Mouse (Mus musculus) olfactory bulb, adult 2 months (tissue): ENCODE measurements around the gene Fbxo42. TPM values are rescaled to one million over a fixed set of nuclear protein-coding genes. Genes with fewer than 3 reads are reported as not detected.

ENCODE experiments used
- H3K27ac ChIP-seq: fragments of 200-500 bp; 2 replicates; pipeline ENCODE4 v1.5.1; 2012; ENCODE audit warnings: low read depth, low read length; ENCODE audit not compliant: insufficient read depth
- H3K4me1 ChIP-seq: fragments of 200-500 bp; 2 replicates; pipeline ENCODE4 v1.6.1; 2012; ENCODE audit warnings: low read length; ENCODE audit not compliant: control insufficient read depth, insufficient read depth
- H3K4me3 ChIP-seq: fragments of 200-500 bp; 2 replicates; pipeline ENCODE4 v1.5.1; 2012; ENCODE audit warnings: mild to moderate bottlenecking, low read depth, low read length, moderate library complexity; ENCODE audit not compliant: insufficient read depth
- CTCF ChIP-seq: fragments of 200-500 bp; IDR thresholded peaks from 2 replicates; pipeline ENCODE4 v1.5.1; 2012; ENCODE audit warnings: low read depth, mild to moderate bottlenecking, low read length, moderate library complexity; ENCODE audit not compliant: insufficient read depth
- POLR2A ChIP-seq: fragments of 200-500 bp; IDR thresholded peaks from 2 replicates; pipeline ENCODE4 v1.6.1; 2012; ENCODE audit warnings: mild to moderate bottlenecking, low read depth, low read length, moderate library complexity; ENCODE audit not compliant: insufficient read depth
- WGBS: fragments of 180-500 bp; shearing (Covaris S2); methylation state at CpG from one replicate; pipeline ENCODE4 v1.1.7; 2018; 5-methylcytosine and 5-hydroxymethylcytosine counted together
- polyA plus RNA-seq: library from polyadenylated mRNA; stranded (reverse); fragments of >200 nt; gene quantifications from 2 replicates; pipeline ENCODE4 v1.2.4, GENCODE M21; 2012; ENCODE audit warnings: low replicate concordance; ENCODE audit not compliant: missing spikeins, insufficient read depth, insufficient read length

Gene Fbxo42
- polyA plus RNA-seq, 1 experiment = 51.1 TPM

DNA sequence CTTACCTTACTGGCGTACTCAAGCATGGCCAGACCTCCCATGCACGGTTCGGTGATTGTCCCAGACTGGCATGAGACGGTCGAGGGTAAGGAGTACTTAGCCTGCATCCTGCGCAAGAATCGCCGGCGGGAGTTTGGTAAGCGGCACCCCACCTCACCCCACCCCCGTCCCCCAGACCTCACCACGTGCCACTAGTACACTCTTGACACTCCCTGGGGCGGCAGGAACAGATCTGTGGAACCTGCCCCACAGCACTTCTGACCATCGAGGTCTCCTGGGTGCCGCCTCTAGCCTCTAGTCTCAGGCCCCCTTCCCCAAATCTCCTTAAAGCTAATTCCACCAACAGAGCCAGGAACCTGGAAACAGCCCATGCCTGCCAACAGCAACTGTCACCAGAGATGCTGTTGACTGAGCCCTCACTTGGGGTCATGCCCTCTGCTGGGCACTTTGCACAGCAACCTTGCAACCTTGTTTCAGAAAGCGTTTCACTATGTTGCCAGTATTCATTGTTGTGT, 66.7 kb downstream of the Fbxo42 start:
- Histone ChIP-seq H3K4me1 (peaks cover 11% of the 10 kb centered on the region; the same call in 1 of the 2 replicates), H3K27ac (no peak overlapping the region), H3K4me3 (peak overlapping the region; percentile 69)
- 2% methylated on average over 16 of the region's 16 CpGs for WGBS
- TF ChIP-seq CTCF (no peak), POLR2A (no peak)

GRCm38 (mm10) chr4:141219583-141220213, 72.0 kb downstream of the Fbxo42 start:
- Histone ChIP-seq H3K27ac (no peak overlapping the region), H3K4me1 (no peaks in the 10 kb centered on the region), H3K4me3 (no peak overlapping the region)
- 91% methylated on average over 20 of the region's 20 CpGs for WGBS
- TF ChIP-seq CTCF (no peak), POLR2A (no peak)

DNA sequence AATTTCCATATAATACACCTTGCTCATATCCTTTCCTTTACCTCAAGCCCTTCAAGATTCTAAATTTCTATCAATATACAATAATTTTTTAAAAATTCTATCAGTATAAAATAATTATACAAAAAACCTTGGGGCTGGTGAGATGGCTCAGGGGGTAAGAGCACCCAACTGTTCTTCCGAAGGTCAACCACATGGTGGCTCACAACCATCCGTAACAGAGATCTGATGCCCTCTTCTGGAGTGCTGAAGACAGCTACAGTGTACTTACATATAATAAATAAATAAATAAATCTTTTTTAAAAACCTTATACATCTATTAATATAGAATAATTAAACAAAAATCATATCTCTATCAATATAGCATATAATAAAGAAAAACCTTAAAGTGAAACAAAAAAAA, 74.1 kb downstream of the Fbxo42 start:
- Histone ChIP-seq H3K4me1 (no peaks in the 10 kb centered on the region), H3K27ac (no peak overlapping the region), H3K4me3 (no peak overlapping the region)
- WGBS = 84% methylated on average over 2 of the region's 2 CpGs
- no peak for TF ChIP-seq POLR2A
- TF ChIP-seq CTCF = no peak

DNA sequence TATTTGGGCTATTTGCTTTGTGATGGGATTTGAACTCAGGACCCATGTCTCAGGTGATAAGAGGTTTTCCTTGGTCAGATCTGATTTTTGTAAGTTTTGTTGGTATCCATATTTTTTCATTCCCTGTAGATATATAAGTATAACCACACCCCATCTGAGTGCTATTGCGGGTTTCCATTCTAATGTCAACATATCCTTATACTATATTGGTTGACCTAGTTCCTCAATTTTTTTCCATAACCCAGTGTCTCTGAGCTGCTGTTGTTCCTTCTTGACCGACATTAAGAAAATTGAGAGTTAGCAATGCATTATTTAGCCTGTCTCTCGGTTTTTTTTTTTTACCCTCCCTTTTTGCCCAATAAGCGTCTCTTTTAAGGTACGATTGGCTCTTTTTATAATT, 75.0 kb downstream of the Fbxo42 start:
- WGBS = 93% methylated on average over 5 of the region's 5 CpGs
- TF ChIP-seq CTCF (no peak), POLR2A (no peak)
- H3K4me3 ChIP-seq = no peak overlapping the region
- no peak overlapping the region for H3K27ac ChIP-seq
- H3K4me1 ChIP-seq = no peaks in the 10 kb centered on the region

- TF ChIP-seq POLR2A (no peak), CTCF (no peak)
- H3K4me1 ChIP-seq = no peaks in the 10 kb centered on the region
- WGBS = 93% methylated on average over 7 of the region's 7 CpGs
- H3K27ac ChIP-seq = no peak overlapping the region
- no peak overlapping the region for H3K4me3 ChIP-seq
These were observed 81.0 kb downstream of the Fbxo42 start for GRCm38 (mm10) chr4:141228687-141229086.

DNA sequence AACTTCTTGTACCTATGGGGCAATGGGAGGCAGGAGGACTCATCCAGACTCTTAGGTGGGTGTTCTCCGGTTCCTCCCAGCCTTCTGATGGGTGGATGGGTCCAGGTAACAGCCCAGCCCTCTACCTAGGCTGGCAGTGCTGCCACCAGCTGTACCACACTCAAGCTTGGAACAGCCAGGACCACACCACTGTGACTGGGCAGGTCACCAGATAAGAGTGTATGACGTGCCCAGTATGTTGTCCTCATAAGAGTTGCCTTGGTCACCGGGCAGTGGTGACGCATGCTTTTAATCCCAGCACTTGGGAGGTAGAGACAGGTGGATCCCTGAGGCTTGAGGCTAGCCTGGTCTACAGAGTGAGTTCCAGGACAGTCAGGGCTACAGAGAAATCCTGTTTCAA, 85.5 kb downstream of the Fbxo42 start:
- TF ChIP-seq CTCF (no peak), POLR2A (no peak)
- WGBS = 91% methylated on average over 4 of the region's 4 CpGs
- H3K4me1 ChIP-seq = no peaks in the 10 kb centered on the region
- H3K27ac ChIP-seq = no peak overlapping the region
- H3K4me3 ChIP-seq = no peak overlapping the region

DNA sequence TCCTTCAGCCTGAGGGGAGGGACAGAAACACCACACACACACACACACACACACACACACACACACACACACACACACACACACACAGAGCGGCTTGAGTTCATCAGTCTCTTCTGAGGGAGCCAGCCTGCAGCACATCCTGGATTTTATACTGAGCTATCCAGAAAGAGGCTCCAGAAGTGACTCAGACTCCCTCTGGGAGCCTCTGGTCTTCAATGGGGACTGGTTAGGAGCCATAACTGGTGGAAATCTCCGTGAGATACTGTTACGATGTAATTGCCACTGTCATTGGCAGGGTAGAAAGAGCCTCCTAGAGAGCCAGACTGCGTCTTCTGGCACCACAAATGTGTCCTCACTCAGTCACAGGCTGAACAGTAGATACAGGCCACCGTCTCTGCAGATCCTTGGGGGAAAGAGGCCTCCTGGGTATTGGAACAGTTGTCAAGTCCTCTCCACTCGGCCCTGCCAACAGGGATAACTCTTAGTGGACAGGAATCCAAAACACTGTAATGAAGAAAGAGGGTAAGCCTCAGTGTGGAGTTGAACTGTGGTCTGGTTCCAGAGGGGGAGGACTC, 87.9 kb downstream of the Fbxo42 start:
- Histone ChIP-seq H3K27ac (no peak overlapping the region), H3K4me3 (no peak overlapping the region), H3K4me1 (peaks cover 10% of the 10 kb centered on the region)
- TF ChIP-seq CTCF = no peak
- no peak for TF ChIP-seq POLR2A
- WGBS = 74% methylated on average over 6 of the region's 6 CpGs

DNA sequence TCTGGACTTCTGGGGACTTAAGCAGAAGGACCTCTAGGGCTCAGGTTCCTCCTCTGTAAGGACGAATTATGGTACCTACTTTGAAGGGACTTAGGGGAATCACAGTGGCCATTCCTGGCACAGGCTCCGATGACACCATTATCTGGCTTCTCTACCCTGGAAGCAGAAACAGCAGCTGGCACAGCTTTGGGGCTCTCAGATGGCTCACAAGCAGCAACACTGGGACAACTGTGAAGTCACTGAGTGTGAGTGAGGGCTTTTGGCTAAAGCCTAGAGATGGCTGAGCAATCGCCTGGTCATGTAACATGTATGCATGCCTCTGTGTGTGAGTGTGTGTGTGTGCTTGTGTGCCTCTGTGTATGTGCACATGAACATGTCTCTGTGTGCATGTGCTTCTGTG, 89.1 kb downstream of the Fbxo42 start:
- peaks cover 11% of the 10 kb centered on the region for H3K4me1 ChIP-seq
- 82% methylated on average over 3 of the region's 3 CpGs for WGBS

More for the DNA sequence above, 89.1 kb downstream of the Fbxo42 start:
- no peak overlapping the region for H3K4me3 ChIP-seq
- TF ChIP-seq POLR2A (no peak), CTCF (no peak)
- H3K27ac ChIP-seq = no peak overlapping the region
